Mouse (Mus musculus) kidney, embryonic 16.5 days (tissue): Measurements from ENCODE around the gene Gpx8. TPM values are rescaled to one million over a fixed set of nuclear protein-coding genes. Genes with fewer than 3 reads are reported as not detected.
"Not testable (repeated sequence)": the region's sequence is repeated elsewhere in the genome, so short reads cannot be mapped to it uniquely, and the experiment has no call there.

Source experiments
- ATAC-seq: fragments of 200-750 bp; cut with Nextera tagmentation; 2 replicates; pipeline ENCODE4 v1.8.0; 2017; ENCODE audit warnings: moderate TSS enrichment; ENCODE audit not compliant: low FRiP score, low TSS enrichment
- H3K27ac ChIP-seq: fragments of 300-500 bp; sonication (generic); 2 replicates; pipeline ENCODE4 v1.5.1; 2014; ENCODE audit warnings: low read length
- H3K27me3 ChIP-seq: fragments of 300-500 bp; sonication (generic); 2 replicates; pipeline ENCODE4 v1.6.1; 2014; ENCODE audit warnings: low read length, control low read depth, mixed read lengths; ENCODE audit not compliant: insufficient read depth
- H3K36me3 ChIP-seq: fragments of 300-500 bp; sonication (generic); 2 replicates; pipeline ENCODE4 v1.6.1; 2014; ENCODE audit warnings: low read length, control low read depth, mixed read lengths; ENCODE audit not compliant: insufficient read depth
- H3K4me1 ChIP-seq: fragments of 300-500 bp; sonication (generic); 2 replicates; pipeline ENCODE4 v1.6.1; 2014; ENCODE audit warnings: low read length, control low read depth, mixed read lengths; ENCODE audit not compliant: insufficient read depth
- H3K4me2 ChIP-seq: fragments of 300-500 bp; sonication (generic); replicated peaks from 2 replicates; pipeline ENCODE4 v1.6.1; 2014; ENCODE audit warnings: low read depth, low read length
- H3K4me3 ChIP-seq: fragments of 300-500 bp; sonication (generic); 2 replicates; pipeline ENCODE4 v1.5.1; 2014; ENCODE audit warnings: mild to moderate bottlenecking, low read length
- H3K9ac ChIP-seq: fragments of 300-500 bp; sonication (generic); replicated peaks from 2 replicates; pipeline ENCODE4 v1.6.1; 2014; ENCODE audit warnings: low read length
- H3K9me3 ChIP-seq: fragments of 300-500 bp; sonication (generic); 2 replicates; pipeline ENCODE4 v1.6.1; 2016; ENCODE audit warnings: low read length, control low read depth
- WGBS: fragments of 180-500 bp; shearing (Covaris S2); extraction: QIAGEN DNeasy Blood & Tissue Kit; methylation state at CpG from one replicate; pipeline ENCODE4 v1.1.7; 2014; 5-methylcytosine and 5-hydroxymethylcytosine counted together
- polyA plus RNA-seq: library from polyadenylated mRNA; unstranded; fragments of >200 nt; fragmentation: Nextera tagmentation; extraction: Ambion mirVana; gene quantifications from 2 replicates; pipeline ENCODE4 v1.2.1, GENCODE M21; 2015

Gpx8 gene
- polyA plus RNA-seq, 1 experiment from 2014 or later: 150 TPM

GRCm38 (mm10) chr13:113031792-113032571, 14.2 kb downstream of the Gpx8 start:
- Histone ChIP-seq H3K9me3 (no peaks in the 10 kb centered on the region), H3K27ac (no peak overlapping the region), H3K4me2 (peak overlapping the region; percentile 100), H3K36me3 (no peaks in the 10 kb centered on the region), H3K9ac (peak overlapping the region; percentile 63), H3K4me3 (peak overlapping the region; percentile 65), H3K4me1 (peaks cover 20% of the 10 kb centered on the region), H3K27me3 (peaks cover 47% of the 10 kb centered on the region)
- ATAC-seq: peak; percentile 67
- 1% methylated on average over 38 of the region's 40 CpGs for WGBS

DNA sequence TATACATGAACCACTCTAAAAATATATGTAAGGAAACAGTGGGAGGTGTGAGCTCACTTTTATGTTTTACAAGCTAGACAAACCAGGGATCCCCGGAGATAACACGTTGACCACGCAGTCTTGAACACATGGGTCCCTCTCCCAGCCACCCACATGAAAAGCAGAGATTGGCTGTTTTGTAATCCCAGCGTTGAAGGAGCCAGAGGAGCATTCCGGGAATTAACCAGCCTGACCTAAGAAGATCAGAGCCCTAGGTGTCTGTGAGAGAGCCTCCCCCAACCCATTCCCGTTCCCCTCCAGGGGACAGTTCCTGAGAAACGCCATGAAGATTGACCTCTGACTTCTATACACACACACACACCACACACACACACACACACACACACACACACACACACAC, 14.9 kb downstream of the Gpx8 start:
- peaks cover 47% of the 10 kb centered on the region for H3K27me3 ChIP-seq
- H3K4me1 ChIP-seq: peaks cover 20% of the 10 kb centered on the region
- H3K27ac ChIP-seq: no peak overlapping the region
- no peak overlapping the region for H3K9ac ChIP-seq
- H3K4me2 ChIP-seq: peak overlapping the region; percentile 100
- H3K4me3 ChIP-seq: peak overlapping the region; percentile 65
- peak; percentile 24 for ATAC-seq
- no peaks in the 10 kb centered on the region for H3K9me3 ChIP-seq
- under 1% methylated on average over 7 of the region's 7 CpGs for WGBS
- H3K36me3 ChIP-seq: no peaks in the 10 kb centered on the region

DNA sequence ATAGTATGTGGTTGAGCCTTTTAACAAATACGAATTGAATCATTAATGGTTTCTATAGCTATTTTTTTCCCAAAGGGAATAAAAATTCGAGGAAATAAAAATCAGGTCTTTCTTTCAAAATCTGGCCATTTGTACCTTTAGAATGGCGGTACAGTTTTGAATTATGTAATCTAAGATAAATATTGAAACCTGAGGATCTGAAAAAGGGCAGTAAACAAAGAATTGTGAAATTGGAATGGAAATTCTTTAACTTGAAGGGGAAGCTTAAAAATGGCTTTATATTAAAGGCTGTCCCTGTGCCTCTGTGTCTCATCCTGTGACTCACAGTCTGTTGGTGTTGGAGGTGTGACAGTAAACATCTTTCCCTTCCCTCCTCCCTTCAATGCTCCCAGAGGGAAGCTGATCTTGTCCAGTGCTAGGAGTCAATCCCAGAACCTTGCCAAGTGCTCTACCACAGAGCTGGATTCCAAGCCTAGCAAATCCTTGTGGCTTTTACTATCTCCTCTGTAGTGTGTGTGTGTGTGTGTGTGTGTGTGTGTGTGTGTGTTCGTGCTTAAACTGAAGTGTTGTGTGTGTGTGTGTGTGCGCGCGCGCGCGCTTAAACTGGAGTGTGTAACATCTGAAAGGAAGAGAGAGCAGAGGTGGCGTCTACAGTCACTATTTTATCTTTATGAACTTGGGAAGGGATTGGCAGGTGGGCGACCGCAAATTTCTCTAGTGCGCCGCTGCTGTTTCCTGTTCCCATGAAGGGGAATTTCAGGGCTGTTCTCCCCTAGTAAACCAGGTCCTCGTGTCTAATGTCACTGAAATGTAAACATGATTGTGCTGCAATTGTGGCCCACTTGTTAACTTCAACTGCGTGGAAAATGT, 22.7 kb downstream of the Gpx8 start:
- no peak for ATAC-seq

GRCm38 (mm10) chr13:113022467-113022866, 23.7 kb downstream of the Gpx8 start:
- Histone ChIP-seq H3K9ac (no peak overlapping the region), H3K4me2 (no peak overlapping the region), H3K27ac (no peak overlapping the region), H3K4me3 (no peak overlapping the region), H3K27me3 (no peaks in the 10 kb centered on the region), H3K36me3 (no peaks in the 10 kb centered on the region), H3K4me1 (no peaks in the 10 kb centered on the region), H3K9me3 (no peaks in the 10 kb centered on the region)
- WGBS: 67% methylated on average over 8 of the region's 8 CpGs
- ATAC-seq: no peak

More for the DNA sequence above, 22.7 kb downstream of the Gpx8 start:
- H3K4me1 ChIP-seq: no peaks in the 10 kb centered on the region
- no peak overlapping the region for H3K4me2 ChIP-seq
- H3K36me3 ChIP-seq: no peaks in the 10 kb centered on the region
- no peak overlapping the region for H3K9ac ChIP-seq
- no peak overlapping the region for H3K27ac ChIP-seq
- 56% methylated on average over 17 of the region's 17 CpGs for WGBS
- H3K4me3 ChIP-seq: no peak overlapping the region
- peaks cover 3% of the 10 kb centered on the region; the same call in 1 of the 2 replicates for H3K27me3 ChIP-seq
- H3K9me3 ChIP-seq: no peaks in the 10 kb centered on the region

DNA sequence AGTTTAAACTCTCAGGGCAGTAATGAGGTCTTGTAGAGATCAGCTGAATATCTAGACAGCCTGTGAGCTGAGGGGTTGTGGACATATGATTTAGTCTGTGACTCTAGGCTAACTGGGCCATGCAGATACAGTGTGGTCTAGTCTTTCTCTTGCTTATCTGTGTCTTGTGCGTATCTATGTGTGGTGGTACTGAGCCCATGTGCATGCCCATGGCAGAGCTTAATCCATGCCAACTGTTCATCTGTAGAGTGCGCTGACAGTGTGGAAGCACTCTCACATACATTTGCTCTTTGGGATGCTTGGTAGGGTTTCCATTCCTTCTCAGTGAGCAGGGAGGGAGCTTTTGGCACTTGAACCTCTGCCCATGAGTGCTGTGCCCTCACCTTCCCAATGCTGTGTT, 24.7 kb downstream of the Gpx8 start:
- no peaks in the 10 kb centered on the region for H3K4me1 ChIP-seq

GRCm38 (mm10) chr13:113013174-113013953, 32.8 kb downstream of the Gpx8 start:
- Histone ChIP-seq H3K4me3 (peak overlapping the region; percentile 37), H3K4me2 (peak overlapping the region; percentile 53)
- H3K27ac ChIP-seq, ATAC-seq, H3K9ac ChIP-seq, H3K27me3 ChIP-seq, H3K9me3 ChIP-seq, H3K36me3 ChIP-seq, H3K4me1 ChIP-seq: not testable (repeated sequence)
- 36% methylated on average over 18 of the region's 20 CpGs for WGBS

More for the DNA sequence above, 24.7 kb downstream of the Gpx8 start:
- no peaks in the 10 kb centered on the region for H3K27me3 ChIP-seq
- no peaks in the 10 kb centered on the region for H3K36me3 ChIP-seq
- no peak for ATAC-seq
- H3K9ac ChIP-seq: no peak overlapping the region
- no peak overlapping the region for H3K27ac ChIP-seq
- WGBS: 96% methylated on average over 2 of the region's 2 CpGs
- no peak overlapping the region for H3K4me3 ChIP-seq
- H3K9me3 ChIP-seq: no peaks in the 10 kb centered on the region
- no peak overlapping the region for H3K4me2 ChIP-seq

DNA sequence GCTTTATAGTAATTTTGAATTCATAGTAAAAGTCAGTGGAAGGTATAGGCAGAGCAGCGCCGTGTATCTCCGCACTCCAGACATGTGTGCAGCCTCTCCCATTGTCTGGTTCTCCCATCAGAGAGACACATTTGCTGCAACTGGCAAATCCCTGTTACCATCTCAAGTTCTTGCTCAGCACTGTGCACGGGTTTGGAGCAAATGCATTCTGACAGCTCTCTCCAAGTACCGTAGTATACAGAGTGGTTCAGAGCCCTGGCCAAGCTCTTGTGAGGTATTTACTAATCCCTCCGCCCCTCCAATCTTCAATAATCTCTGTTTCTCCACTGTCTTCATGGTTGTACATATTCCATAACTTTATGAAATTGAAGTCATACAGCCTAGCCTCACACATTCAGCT, 33.5 kb downstream of the Gpx8 start:
- no peak overlapping the region for H3K9ac ChIP-seq
- H3K9me3 ChIP-seq: no peaks in the 10 kb centered on the region
- ATAC-seq: no peak
- WGBS: 86% methylated on average over 6 of the region's 6 CpGs
- H3K4me3 ChIP-seq: no peak overlapping the region
- H3K27ac ChIP-seq: no peak overlapping the region
- peaks cover 5% of the 10 kb centered on the region; the same call in 1 of the 2 replicates for H3K4me1 ChIP-seq
- H3K4me2 ChIP-seq: no peak overlapping the region
- H3K36me3 ChIP-seq: no peaks in the 10 kb centered on the region
- no peaks in the 10 kb centered on the region for H3K27me3 ChIP-seq

GRCm38 (mm10) chr13:113000576-113001318, 45.5 kb downstream of the Gpx8 start:
- Histone ChIP-seq H3K9ac (no peak overlapping the region), H3K4me1 (peaks cover 11% of the 10 kb centered on the region), H3K36me3 (no peaks in the 10 kb centered on the region), H3K4me3 (no peak overlapping the region), H3K4me2 (no peak overlapping the region), H3K27ac (no peak overlapping the region), H3K27me3 (peaks cover 56% of the 10 kb centered on the region), H3K9me3 (no peaks in the 10 kb centered on the region)
- peak; percentile 74; the same call in 1 of the 2 replicates for ATAC-seq
- 62% methylated on average over 9 of the region's 9 CpGs for WGBS

GRCm38 (mm10) chr13:113000090-113000489, 46.1 kb downstream of the Gpx8 start:
- Histone ChIP-seq H3K9ac (no peak overlapping the region), H3K27ac (no peak overlapping the region), H3K4me1 (peaks cover 11% of the 10 kb centered on the region), H3K9me3 (no peaks in the 10 kb centered on the region), H3K4me3 (no peak overlapping the region), H3K36me3 (no peaks in the 10 kb centered on the region), H3K27me3 (peaks cover 61% of the 10 kb centered on the region), H3K4me2 (no peak overlapping the region)
- ATAC-seq: no peak
- 70% methylated on average over 3 of the region's 3 CpGs for WGBS
